Mouse (Mus musculus) forebrain, embryonic 11.5 days (tissue): ENCODE measurements at regions not wholly inside any gene's neighbourhood (a gene's known extent, or its start where the extent isn't known, plus 50 kb on each side); places are given as distances from the start of the nearest gene placed in this dataset.
"Not testable (repeated sequence)": the region's sequence is repeated elsewhere in the genome, so short reads cannot be mapped to it uniquely, and the experiment has no call there.

Source experiments
- ATAC-seq: fragments of 200-750 bp; cut with Nextera tagmentation; replicated peaks from 2 replicates; pipeline ENCODE4 v1.8.0; 2017; ENCODE audit warnings: moderate TSS enrichment; ENCODE audit not compliant: low FRiP score
- DNase-seq: peaks from one replicate; pipeline ENCODE4 v3.0.0-alpha.2; 2017; ENCODE audit warnings: low spot score
- H3K27ac ChIP-seq: fragments of 300-500 bp; sonication (generic); 2 replicates; pipeline ENCODE4 v1.5.1; 2014; ENCODE audit warnings: low read depth, low read length
- H3K27me3 ChIP-seq: fragments of 300-500 bp; sonication (generic); 2 replicates; pipeline ENCODE4 v1.6.1; 2014; ENCODE audit warnings: mild to moderate bottlenecking, low read length, mixed read lengths; ENCODE audit not compliant: control insufficient read depth, insufficient read depth
- H3K36me3 ChIP-seq: fragments of 300-500 bp; sonication (generic); 2 replicates; pipeline ENCODE4 v1.6.1; 2014; ENCODE audit warnings: mild to moderate bottlenecking, low read length, moderate library complexity, mixed read lengths; ENCODE audit not compliant: control insufficient read depth, insufficient read depth
- H3K4me1 ChIP-seq: fragments of 300-500 bp; sonication (generic); replicated peaks from 2 replicates; pipeline ENCODE4 v1.6.1; 2014; ENCODE audit warnings: low read length, mixed read lengths; ENCODE audit not compliant: control insufficient read depth, insufficient read depth
- H3K4me2 ChIP-seq: fragments of 300-500 bp; sonication (generic); 2 replicates; pipeline ENCODE4 v1.6.1; 2014; ENCODE audit warnings: low read depth, mild to moderate bottlenecking, low read length, moderate library complexity, mixed read lengths; ENCODE audit not compliant: severe bottlenecking
- H3K4me3 ChIP-seq: fragments of 300-500 bp; sonication (generic); 2 replicates; pipeline ENCODE4 v1.5.1; 2014; ENCODE audit warnings: low read depth, low read length
- H3K9ac ChIP-seq: fragments of 300-500 bp; sonication (generic); 2 replicates; pipeline ENCODE4 v1.6.1; 2014; ENCODE audit warnings: low read length
- H3K9me3 ChIP-seq: fragments of 300-500 bp; sonication (generic); 2 replicates; pipeline ENCODE4 v1.6.1; 2016; ENCODE audit warnings: low read length, mixed read lengths; ENCODE audit not compliant: control insufficient read depth
- WGBS: fragments of 180-500 bp; shearing (Covaris S2); extraction: QIAGEN DNeasy Blood & Tissue Kit; methylation state at CpG from one replicate; pipeline ENCODE4 v1.1.7; 2014; 5-methylcytosine and 5-hydroxymethylcytosine counted together

DNA sequence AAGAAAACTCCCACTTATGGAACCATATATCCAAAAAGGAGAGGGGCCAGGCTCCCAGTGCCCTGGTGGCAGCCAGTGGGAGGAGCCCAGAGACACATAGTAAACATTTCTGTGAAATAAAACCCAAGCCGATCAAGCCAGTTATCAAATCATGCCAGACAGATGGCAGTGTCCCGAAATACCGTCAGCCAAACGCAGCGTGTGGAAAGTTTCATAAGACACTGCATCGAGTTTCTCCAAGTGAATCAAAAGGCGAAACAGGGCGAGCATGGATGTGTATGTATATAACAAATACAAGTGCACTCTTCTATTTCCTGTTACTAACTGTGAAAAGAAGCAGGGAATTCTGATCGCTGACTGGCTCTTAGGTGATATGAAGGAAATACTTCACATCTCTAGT, 154.8 kb upstream of the Zfp637 start:
- no peaks in the 10 kb centered on the region for H3K9me3 ChIP-seq
- H3K9ac ChIP-seq: no peak overlapping the region
- no peak overlapping the region for H3K27ac ChIP-seq
- no peak overlapping the region for H3K4me2 ChIP-seq
- no peaks in the 10 kb centered on the region for H3K27me3 ChIP-seq
- H3K36me3 ChIP-seq: no peaks in the 10 kb centered on the region
- WGBS: 94% methylated on average over 9 of the region's 9 CpGs
- no peak overlapping the region for H3K4me3 ChIP-seq
- no peak for DNase-seq
- no peaks in the 10 kb centered on the region for H3K4me1 ChIP-seq
- ATAC-seq: no peak

DNA sequence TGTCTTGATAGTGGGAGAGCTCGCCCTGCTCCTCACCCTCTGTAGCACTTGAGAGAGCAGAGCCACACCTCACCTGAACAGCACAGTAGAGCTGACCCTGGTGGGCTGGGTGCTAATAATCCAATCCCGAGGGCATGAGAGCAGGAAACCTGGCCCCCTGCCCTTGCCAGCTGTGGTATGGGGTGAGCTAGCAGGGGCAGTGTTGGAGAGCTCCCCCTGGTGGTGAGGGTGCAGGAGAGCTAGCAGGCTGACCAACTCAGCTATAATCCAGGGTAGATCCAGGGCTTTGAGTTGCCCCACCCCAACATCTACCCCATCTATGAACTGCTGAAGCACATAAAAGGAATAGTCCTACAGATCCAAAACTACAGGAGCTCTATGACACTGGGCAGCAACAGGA, 153.9 kb upstream of the Zfp637 start:
- Histone ChIP-seq H3K27me3 (no peaks in the 10 kb centered on the region), H3K36me3 (no peaks in the 10 kb centered on the region), H3K9me3 (no peaks in the 10 kb centered on the region), H3K4me1 (no peaks in the 10 kb centered on the region), H3K9ac (no peak overlapping the region), H3K4me3 (no peak overlapping the region), H3K4me2 (no peak overlapping the region), H3K27ac (no peak overlapping the region)
- ATAC-seq (no peak), DNase-seq (no peak)
- WGBS: 81% methylated on average over 2 of the region's 2 CpGs

DNA sequence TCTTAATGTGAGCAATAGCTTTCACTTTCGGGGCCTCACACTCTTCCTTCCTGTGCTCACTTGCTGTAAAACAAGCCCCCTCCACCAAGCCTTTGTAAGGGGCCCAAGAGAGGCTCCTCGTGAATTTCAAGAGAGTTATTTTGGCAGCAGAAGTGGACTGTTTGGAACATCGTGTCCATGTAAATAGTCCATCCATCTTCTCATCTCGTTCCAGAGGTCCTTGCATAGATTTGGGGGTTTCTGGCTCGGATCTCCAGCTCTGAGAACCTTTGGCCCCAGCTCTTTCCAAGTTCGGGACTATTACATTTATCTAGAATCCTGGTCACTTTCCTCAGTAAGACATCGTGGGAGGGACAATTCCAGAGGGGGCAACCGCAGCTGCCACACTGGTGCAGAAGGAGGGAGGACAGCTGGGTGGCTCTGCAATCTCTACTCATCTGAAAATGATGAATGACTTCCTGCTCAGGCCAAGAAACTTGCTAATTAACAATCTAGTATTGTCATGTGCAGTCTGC, 152.3 kb upstream of the Zfp637 start:
- Histone ChIP-seq H3K4me2 (no peak overlapping the region), H3K9ac (no peak overlapping the region), H3K27ac (no peak overlapping the region), H3K4me1 (no peaks in the 10 kb centered on the region), H3K4me3 (no peak overlapping the region), H3K36me3 (no peaks in the 10 kb centered on the region), H3K9me3 (no peaks in the 10 kb centered on the region), H3K27me3 (no peaks in the 10 kb centered on the region)
- 86% methylated on average over 8 of the region's 8 CpGs for WGBS
- no peak for ATAC-seq
- no peak for DNase-seq

DNA sequence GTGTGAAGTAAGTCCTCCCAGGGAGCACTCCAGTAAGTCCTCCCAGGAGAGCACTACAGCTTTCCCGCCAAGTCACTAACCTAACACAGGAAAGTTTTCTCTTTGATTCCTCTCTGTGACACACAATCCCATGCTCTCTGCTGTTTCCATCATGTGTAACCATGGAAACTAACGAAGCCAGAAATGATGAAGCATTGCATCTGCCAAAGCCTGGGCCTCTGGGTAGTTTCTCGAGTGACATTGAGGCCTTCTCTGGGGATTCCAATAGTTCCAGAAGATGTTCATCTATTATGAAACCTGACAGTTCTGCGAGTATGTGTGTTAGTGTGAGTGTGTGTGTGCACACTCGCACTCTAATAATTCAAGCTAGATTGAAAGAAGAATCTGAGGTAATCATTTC, 140.7 kb upstream of the Zfp637 start:
- H3K27me3 ChIP-seq: no peaks in the 10 kb centered on the region
- 89% methylated on average over 5 of the region's 5 CpGs for WGBS
- ATAC-seq: no peak

DNA sequence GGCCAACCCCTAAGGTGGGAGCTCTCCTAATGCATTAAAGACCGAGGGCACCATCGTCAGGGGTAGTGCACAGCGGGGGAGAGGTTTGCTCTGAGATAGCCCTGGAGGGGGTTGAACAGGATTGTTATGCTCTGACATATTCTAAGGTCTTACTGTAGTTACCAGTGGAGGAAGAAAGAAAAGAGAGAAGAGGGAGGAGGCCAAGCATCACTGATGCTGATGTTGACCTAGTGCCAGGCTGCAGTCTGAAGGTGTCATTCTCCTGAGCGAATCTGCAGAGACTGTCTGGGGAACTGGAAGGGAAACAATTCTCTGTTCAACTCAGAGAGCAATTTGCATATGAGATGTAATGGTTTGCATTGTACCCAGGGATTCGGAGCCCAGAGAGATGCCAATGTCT, 139.4 kb upstream of the Zfp637 start:
- Histone ChIP-seq H3K9me3 (no peaks in the 10 kb centered on the region), H3K4me3 (no peak overlapping the region), H3K27me3 (no peaks in the 10 kb centered on the region), H3K36me3 (no peaks in the 10 kb centered on the region), H3K9ac (no peak overlapping the region), H3K4me1 (no peaks in the 10 kb centered on the region), H3K27ac (no peak overlapping the region), H3K4me2 (no peak overlapping the region)
- ATAC-seq (no peak), DNase-seq (no peak)
- whole genome bisulfite sequencing: 95% methylated on average over 5 of the region's 5 CpGs

More for the DNA sequence above, 140.7 kb upstream of the Zfp637 start:
- H3K27ac ChIP-seq: no peak overlapping the region
- no peaks in the 10 kb centered on the region for H3K36me3 ChIP-seq
- no peaks in the 10 kb centered on the region for H3K4me1 ChIP-seq
- no peak for DNase-seq
- H3K4me2 ChIP-seq: no peak overlapping the region
- H3K9me3 ChIP-seq: no peaks in the 10 kb centered on the region
- no peak overlapping the region for H3K9ac ChIP-seq
- H3K4me3 ChIP-seq: no peak overlapping the region

DNA sequence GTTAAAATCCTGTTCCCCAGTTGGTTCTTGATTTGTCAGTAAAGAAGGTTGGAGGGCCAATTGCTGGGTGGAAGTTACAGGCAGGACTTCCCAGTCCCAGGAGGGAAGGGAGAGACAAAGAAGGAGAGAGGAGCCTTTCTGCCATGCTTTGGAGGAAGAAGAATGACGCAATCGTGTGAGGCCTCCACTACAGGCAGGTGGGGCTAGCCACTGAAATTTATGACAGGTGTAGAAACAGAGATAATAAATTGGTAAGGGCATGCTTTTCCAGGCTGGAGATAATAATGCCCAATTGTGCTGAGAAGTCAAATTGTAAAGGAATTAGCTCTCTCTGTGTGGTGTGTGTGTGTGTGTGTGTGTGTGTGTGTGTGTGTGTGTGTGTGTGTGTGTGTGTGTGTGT, 135.0 kb upstream of the Zfp637 start:
- Histone ChIP-seq H3K27ac (no peak overlapping the region), H3K4me2 (no peak overlapping the region), H3K4me3 (no peak overlapping the region), H3K9ac (no peak overlapping the region), H3K4me1 (no peaks in the 10 kb centered on the region), H3K9me3 (no peaks in the 10 kb centered on the region), H3K27me3 (no peaks in the 10 kb centered on the region), H3K36me3 (no peaks in the 10 kb centered on the region)
- 95% methylated on average over 2 of the region's 2 CpGs for WGBS
- ATAC-seq: no peak
- no peak for DNase-seq

DNA sequence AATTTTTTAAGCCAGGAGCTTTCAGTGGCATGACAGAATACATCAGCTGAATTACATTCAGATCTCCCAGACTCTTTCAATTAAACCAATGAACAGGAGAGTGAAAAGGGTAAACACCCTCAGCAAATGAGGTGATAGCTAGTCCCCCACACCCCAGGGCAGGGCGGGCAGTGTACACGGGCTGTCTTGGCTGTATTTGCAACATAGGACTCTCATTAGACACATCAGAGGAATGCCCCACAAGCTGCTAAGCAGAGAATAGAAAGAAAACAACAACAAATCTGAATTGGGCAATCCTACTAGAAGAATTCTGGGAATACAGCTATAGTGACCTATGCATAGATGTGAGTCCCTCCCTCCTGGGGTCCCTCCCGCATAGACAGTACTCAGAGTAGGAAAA, 131.8 kb upstream of the Zfp637 start:
- H3K4me3 ChIP-seq: no peak overlapping the region
- H3K9ac ChIP-seq: no peak overlapping the region
- H3K36me3 ChIP-seq: no peaks in the 10 kb centered on the region
- no peak overlapping the region for H3K4me2 ChIP-seq
- no peaks in the 10 kb centered on the region for H3K9me3 ChIP-seq
- WGBS: 70% methylated on average over 3 of the region's 3 CpGs
- ATAC-seq (no peak), DNase-seq (no peak)
- no peak overlapping the region for H3K27ac ChIP-seq
- no peaks in the 10 kb centered on the region for H3K27me3 ChIP-seq
- no peaks in the 10 kb centered on the region for H3K4me1 ChIP-seq

DNA sequence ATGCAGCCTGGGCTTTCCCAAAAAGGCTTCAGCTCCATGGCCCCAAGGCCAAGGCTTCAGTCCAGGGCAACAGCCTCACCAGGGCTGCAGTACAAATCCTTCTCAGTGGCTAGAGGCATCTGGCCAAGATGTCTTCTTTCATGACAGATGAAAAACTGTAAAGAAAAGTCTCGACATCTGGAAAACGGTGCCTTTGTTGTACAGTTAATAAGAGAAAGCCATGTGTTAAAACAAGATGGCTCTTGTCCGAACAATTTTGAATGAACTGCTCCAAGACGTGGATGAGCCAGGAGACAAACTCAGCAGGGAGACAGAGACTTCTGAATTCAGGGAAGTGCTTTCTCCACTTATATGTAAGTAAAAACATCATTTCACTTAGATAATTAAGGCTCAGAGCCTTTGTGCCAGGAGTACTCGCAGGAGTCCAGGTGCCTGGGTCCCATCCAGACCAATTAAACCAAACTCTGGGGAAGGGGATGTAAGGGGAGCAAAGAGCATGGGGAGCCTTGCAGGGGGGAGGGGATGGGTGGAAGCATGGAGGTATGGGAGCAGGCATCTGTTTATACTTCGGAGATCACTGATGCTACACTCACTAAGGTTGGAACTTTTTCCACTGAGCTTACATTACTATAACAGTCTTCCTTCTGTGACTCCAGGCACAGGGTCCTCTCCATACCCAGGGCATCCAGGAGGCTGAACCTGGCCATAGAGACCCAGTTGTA, 125.8 kb upstream of the Zfp637 start:
- H3K27me3 ChIP-seq: no peaks in the 10 kb centered on the region
- DNase-seq: no peak
- H3K9me3 ChIP-seq: no peaks in the 10 kb centered on the region
- no peak overlapping the region for H3K27ac ChIP-seq
- no peak overlapping the region for H3K9ac ChIP-seq
- no peaks in the 10 kb centered on the region for H3K4me1 ChIP-seq
- H3K4me2 ChIP-seq: no peak overlapping the region
- no peak for ATAC-seq
- H3K36me3 ChIP-seq: no peaks in the 10 kb centered on the region
- no peak overlapping the region for H3K4me3 ChIP-seq
- WGBS: 87% methylated on average over 6 of the region's 6 CpGs

DNA sequence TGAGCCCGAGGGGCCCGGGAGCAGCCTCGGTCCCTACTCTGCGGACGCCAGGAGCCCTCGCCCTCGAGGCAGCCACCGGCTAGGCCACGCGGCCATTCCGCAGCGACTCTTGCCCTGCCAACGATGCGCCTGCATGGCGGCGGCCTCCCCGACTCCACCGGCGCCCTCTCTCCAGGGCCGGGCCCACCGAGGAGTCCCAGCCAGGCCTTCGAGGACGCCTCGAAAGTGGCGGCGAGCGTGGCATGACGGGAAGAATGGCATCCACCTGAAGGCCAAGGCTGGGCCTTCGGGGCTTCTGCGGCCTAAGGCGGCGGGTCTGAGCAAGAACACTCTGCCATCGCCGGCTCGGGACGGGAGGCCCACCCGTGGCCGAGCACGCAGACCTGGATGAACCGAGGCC, 124.6 kb upstream of the Zfp637 start:
- not testable (repeated sequence) for ATAC-seq, H3K27ac ChIP-seq, DNase-seq, H3K4me2 ChIP-seq, H3K9ac ChIP-seq, H3K4me3 ChIP-seq, H3K36me3 ChIP-seq, H3K4me1 ChIP-seq, H3K9me3 ChIP-seq, H3K27me3 ChIP-seq
- WGBS: 81% methylated on average over 7 of the region's 40 CpGs
